Mouse (Mus musculus) brain, embryonic 14.5 days (tissue): Measurements from ENCODE around the gene Cap1. TPM values are rescaled to one million over a fixed set of nuclear protein-coding genes. Genes with fewer than 3 reads are reported as not detected.
"Not testable (repeated sequence)": the region's sequence is repeated elsewhere in the genome, so short reads cannot be mapped to it uniquely, and the experiment has no call there.

Source experiments
- DNase-seq: peaks from one replicate; pipeline ENCODE4 v3.0.0-alpha.2; 2011; ENCODE audit warnings: low read depth
- CTCF ChIP-seq: fragments of 200-500 bp; IDR thresholded peaks from 2 replicates; pipeline ENCODE4 v1.5.1; 2012; ENCODE audit warnings: inconsistent platforms, mild to moderate bottlenecking, moderate library complexity, borderline replicate concordance; ENCODE audit not compliant: insufficient read depth, insufficient read length; ENCODE audit errors: extremely low read depth
- POLR2A ChIP-seq: fragments of 200-500 bp; IDR thresholded peaks from 2 replicates; pipeline ENCODE4 v1.6.1; 2012; ENCODE audit warnings: mild to moderate bottlenecking, inconsistent platforms, borderline replicate concordance; ENCODE audit not compliant: poor library complexity, insufficient read depth, insufficient read length, severe bottlenecking; ENCODE audit errors: extremely low read depth
- polyA plus RNA-seq: library from polyadenylated mRNA; depleted of rRNA; stranded (reverse); fragments of >200 nt; gene quantifications from 2 replicates; pipeline ENCODE4 v1.2.3, GENCODE M21; 2012; rRNA removed

Gene Cap1
- polyA plus RNA-seq, 1 experiment: 106 TPM

DNA sequence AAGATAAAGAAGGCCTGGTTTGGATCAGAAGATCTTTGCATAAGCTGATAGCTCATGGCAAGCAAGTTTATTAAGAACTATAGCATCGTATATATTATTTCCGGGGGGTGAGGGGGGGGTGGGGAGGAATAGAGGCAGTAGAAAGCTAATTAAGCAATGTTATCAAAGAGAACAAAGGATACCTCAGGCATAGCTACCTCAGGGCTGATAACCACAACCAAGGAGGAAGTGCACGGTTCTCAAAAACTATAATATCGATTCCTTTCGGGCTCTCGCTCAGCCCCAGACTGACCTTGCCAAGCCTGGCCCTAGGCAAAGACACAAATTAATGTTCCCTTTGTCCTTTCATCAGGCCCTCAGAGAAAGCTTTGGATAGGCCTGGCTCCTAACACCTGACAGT is 56.5 kb downstream of the Cap1 start:
- no peak for DNase-seq
- no peak for TF ChIP-seq POLR2A
- no peak for TF ChIP-seq CTCF

GRCm38 (mm10) chr4:122827651-122828050 is 58.2 kb downstream of the Cap1 start:
- TF ChIP-seq POLR2A: no peak
- DNase-seq: no peak

DNA sequence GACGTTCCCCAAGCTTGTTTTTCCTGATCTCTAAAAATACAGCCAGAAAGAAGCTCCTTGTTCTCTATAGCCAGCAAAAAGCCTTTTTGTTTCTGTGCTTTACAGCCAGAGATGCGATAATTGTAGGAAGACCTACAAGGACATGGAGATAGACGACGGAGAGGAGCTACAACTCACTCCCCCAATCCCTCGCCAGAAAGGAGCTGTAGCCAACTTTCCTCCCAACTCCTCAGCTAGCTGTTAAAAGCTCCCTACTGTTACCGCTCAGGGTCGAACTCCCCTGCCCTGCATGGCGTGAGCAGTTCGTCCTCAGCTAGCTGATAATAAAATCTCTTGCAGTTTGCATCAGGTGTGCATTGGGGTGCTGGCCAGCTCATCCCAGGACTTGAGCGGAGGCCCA is 64.9 kb downstream of the Cap1 start:
- not testable (repeated sequence) for DNase-seq

- TF ChIP-seq POLR2A: no peak
- TF ChIP-seq CTCF: no peak
- no peak for DNase-seq
These were observed 69.7 kb downstream of the Cap1 start for GRCm38 (mm10) chr4:122816202-122816601.

DNA sequence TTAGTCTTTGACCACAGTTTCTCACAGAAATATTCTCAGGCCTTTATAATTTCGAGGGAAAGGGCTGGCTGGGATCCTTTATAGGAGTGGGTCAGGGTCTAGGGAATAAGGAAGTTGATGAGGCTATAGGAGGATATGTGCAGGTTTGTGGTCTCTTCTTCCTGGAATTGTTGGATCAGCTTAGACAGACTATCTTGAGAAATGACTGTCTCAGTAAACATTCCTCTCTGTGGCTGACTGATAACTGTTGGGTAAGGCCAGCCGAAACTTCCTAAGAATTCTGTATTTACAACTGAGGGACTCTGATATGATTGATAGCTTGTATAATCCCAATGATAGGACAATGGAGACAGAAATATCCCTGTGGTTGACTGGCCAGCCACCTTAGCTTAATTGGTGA is 74.0 kb downstream of the Cap1 start:
- DNase-seq: no peak
- TF ChIP-seq POLR2A (no peak), CTCF (no peak)

DNA sequence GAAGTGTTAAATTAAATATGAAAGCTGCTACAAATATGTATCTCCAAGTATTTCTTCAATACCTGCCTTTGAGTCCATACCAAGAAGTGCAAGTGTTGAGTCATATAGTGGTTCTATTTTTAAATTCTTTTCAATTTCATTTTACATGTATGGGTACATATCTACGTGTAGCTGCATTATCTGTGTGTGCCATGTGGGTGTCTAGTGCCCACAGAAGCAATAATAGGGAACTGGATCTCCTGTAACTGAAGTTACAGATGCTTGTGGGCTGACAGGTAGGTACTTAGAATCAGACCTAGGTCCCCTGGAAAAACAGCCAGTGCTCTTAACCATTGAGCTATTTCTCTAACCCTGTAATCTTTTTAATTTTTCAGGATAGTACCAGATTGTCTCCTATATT is 74.7 kb downstream of the Cap1 start:
- no peak for DNase-seq
- TF ChIP-seq CTCF: no peak

Other genes starting within 250 kb of the Cap1 start
- gene 9530002B09Rik, start 196.8 kb downstream of the Cap1 start, polyA plus RNA-seq: not detected in 2 replicates
- gene Ppt1, start 49.8 kb downstream of the Cap1 start, polyA plus RNA-seq: 58.2 and 61.9 TPM in 2 replicates
- gene Mfsd2a, start 75.1 kb upstream of the Cap1 start, polyA plus RNA-seq: 44.7 and 51.8 TPM in 2 replicates
- gene Mycl, start 109.6 kb upstream of the Cap1 start, polyA plus RNA-seq: 85.4 and 95.3 TPM in 2 replicates
- gene Trit1, start 130.5 kb upstream of the Cap1 start, polyA plus RNA-seq: 19.5 and 20.4 TPM in 2 replicates
- gene Bmp8b, start 219.1 kb upstream of the Cap1 start, polyA plus RNA-seq: 0.59 and 0.75 TPM in 2 replicates
- gene Oxct2b, start 230.2 kb upstream of the Cap1 start, polyA plus RNA-seq: 0.33 and 0.59 TPM in 2 replicates